Mouse (Mus musculus) lung, postnatal 4 days (tissue): ENCODE measurements around the gene Gm10840.
"Not testable (repeated sequence)": the region's sequence is repeated elsewhere in the genome, so short reads cannot be mapped to it uniquely, and the experiment has no call there.

Experiments
- DNase-seq, 2 experiments: peaks; one replicate each; pipeline ENCODE4 v3.0.0; 2021

Gene Gm10840

DNA sequence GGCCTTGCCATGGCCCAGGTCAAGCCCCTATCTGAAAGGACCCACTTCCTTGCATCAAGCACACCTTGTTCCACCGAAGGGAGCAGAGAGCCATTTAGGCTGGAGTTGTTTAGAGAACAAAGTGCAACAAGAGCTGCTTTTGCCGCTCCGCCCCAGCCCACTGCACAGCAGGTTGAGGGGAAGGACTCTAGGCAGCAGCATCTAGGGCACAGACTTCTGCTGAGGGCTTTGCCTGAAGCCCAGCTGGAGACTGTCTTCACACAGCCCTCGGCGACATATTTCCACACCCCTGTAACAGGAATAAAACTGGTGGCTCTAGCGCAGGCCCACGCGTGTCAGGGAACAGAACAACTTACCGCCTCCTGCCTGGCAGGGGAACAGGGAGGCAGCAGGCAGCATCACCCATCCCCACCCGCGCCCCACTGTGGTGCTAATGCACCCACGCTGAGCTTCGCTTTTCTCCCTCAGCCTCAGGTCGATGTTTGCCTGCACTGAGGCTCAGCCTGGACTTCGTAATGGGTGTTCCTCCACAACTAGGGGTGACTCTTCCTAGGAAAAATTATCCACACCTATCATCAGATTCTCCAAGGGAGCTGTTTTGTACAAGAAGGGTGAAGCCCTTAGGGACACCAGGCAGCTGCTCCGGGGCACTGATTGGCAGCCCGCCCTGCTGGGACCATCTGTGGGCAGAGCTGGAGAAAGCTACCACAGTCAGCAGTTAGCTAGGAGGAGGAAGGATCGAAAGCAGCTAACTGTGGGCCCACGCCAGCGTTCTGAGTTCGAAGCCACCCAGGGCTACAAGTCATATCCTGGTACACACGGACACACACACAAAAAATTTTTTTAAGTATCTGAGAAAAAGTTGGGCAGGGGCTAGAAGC is at the start of gene Gm10840, which contains the start of gene Limd2:
Gene Gm10840 (plus strand): TSS at position 10 of the 881 bp plus-strand sequence.
Gene Limd2 (minus strand): TSS at position 20 of the 881 bp plus-strand sequence.
- DNase-seq, result peak; percentile 68 to 81

DNA sequence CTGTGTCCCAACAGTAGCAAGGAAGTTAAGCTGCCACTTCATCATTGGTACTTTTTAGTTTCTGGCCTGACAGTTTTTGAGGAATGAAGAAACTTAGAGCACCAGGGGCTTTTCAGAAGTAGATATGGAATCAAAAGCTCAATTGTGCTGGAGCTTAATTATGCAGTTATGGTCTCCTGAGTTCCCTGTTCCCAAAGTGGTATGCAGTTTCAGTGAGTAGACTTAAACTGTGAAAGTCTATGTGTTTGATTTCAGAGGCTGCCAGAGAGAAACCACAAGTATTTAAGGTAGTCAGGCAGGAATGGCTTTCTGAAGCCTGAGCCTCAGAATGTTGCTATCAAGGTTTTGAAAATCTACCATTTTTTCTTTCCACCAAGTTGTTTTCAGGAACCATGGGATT is 49.0 kb upstream of the Gm10840 start:
- DNase-seq, result no peak

DNA sequence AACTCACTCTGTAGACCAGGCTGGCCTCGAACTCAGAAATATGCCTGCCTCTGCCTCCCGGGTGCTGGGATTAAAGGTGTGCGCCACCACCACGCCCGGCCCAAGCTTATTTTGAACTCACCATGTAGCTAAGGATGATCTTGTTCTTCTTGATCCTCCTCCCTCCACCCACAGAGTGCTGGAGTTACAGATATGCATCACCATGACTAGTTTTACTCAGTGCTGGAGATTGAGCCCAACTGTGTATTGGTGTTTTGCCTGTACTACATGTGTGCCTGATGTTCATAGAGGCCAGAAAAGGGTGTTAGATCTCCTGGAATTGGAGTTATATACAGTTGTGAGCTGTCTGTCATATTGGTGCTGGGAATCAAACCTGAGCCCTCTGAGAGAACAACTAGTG is 38.4 kb upstream of the Gm10840 start:
- no peak for DNase-seq

DNA sequence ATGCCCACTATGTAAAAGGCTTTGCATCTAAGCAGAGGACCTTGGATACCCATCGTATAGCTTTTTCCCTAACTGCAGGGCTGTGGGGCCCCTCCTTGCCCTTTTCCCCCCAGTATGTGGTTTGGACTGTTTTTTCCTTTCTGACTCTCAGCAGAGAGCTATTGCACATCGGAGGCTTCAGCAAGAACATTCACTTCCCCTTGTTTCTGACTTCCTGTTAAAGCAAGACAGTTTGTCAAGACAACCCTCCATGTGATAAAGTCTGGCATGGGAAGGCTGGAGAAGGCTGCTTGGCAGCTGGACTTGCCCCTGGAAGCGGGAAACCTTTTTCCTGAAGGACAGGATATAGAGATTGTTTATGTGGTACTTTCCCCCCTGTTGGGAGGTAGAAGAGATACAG is 37.9 kb upstream of the Gm10840 start:
- DNase-seq, result peak; percentile 57 to 59

DNA sequence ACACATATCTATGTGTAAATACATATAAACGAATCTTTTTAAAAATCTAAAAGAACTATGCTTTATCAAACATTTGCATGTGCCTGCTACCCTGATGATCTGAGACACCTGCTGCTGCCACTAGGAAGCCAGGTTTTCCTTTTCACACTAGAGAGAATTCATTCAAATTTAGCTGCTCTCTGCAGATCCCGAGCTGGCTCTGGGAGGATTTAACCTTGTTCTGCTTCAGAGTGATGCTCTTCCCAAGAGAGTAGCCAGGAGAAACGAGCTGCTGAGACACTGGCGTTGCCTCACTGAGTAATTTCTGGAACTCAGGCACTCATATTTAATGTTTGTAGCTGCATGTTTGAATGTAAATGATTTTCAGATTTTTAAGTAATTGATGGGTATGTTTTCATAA is 35.9 kb upstream of the Gm10840 start:
- no peak for DNase-seq

DNA sequence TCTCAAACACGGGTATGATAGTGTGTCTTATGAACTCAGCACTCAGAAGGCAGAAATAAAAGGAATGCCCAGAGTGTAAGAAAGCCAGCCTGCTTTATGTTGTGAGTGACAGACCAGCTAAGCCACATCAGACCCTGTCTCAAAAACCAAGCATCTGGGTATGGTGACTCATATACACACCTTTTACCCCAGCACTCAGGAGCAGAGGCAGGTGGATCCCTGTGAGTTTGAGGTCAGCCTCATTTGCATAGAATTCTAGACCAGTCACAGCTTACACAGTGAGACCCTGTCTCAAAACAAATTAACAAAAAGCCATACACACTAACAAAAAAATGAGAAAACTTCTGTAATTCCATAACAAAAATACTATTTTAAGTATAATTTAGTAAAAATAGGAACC is 34.8 kb upstream of the Gm10840 start:
- DNase-seq, result no peak

DNA sequence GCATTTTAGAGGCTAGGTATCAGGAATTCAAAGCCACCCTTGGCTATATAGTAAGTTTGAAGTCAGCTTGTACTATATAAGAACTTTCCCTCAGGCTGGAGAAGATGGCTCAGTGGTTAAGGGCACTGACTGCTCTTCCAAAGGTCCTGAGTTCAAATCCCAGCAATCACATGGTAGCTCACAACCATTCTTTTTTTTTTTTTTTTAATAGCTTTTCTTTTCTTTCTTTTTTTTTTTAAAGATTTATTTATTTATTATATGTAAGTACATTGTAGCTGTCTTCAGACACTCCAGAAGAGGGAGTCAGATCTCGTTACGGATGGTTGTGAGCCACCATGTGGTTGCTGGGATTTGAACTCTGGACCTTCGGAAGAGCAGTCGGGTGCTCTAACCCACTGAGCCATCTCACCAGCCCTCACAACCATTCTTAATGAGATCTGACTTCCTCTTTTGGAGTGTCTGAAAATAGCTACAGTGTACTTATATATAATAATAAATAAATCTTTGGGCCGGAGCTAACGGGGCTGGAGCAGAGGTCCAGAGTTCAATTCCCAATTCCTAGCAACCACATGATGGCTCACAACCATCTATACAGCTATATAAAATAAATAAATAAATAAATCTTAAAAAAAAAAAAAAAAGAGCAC is 33.8 kb upstream of the Gm10840 start:
- DNase-seq, result not testable (repeated sequence)

DNA sequence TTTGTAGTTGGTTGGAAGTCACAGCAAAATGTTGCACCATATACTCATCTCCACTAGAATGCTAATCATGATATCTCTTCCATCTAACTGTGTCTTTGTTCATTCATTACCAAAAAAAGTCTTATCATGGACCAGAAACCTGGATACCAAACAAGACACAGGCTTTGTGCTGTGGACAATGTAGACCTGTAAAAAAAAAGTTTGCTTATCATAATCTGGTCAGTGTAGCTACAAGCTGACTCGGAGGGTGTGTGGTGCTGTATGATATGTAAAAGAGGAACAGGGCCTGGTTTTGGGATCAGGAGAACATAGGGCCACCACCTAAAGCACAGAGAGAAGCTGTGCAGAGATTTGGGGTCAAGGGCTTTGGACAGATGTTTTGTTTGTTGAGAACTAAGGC is 31.2 kb upstream of the Gm10840 start:
- no peak for DNase-seq

DNA sequence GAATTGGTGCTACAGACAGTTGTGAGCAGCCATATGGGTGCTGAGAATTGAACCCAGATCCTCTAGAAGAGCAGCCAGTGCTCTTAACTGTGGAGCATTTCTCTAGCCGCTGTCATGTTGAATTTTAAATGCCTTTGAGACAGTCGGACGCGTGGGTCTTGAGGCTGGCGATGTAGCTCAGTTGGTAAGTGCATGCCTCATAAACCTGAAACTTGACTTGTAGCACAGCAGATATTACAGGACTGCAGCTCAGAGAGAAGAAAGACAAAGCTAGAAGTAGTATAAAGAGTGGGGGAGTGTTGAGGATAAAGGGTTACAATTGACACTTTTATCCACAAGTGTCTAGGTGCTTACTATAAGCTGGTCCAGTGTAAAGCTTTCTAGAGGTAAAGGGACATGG is 28.1 kb upstream of the Gm10840 start:
- no peak for DNase-seq

DNA sequence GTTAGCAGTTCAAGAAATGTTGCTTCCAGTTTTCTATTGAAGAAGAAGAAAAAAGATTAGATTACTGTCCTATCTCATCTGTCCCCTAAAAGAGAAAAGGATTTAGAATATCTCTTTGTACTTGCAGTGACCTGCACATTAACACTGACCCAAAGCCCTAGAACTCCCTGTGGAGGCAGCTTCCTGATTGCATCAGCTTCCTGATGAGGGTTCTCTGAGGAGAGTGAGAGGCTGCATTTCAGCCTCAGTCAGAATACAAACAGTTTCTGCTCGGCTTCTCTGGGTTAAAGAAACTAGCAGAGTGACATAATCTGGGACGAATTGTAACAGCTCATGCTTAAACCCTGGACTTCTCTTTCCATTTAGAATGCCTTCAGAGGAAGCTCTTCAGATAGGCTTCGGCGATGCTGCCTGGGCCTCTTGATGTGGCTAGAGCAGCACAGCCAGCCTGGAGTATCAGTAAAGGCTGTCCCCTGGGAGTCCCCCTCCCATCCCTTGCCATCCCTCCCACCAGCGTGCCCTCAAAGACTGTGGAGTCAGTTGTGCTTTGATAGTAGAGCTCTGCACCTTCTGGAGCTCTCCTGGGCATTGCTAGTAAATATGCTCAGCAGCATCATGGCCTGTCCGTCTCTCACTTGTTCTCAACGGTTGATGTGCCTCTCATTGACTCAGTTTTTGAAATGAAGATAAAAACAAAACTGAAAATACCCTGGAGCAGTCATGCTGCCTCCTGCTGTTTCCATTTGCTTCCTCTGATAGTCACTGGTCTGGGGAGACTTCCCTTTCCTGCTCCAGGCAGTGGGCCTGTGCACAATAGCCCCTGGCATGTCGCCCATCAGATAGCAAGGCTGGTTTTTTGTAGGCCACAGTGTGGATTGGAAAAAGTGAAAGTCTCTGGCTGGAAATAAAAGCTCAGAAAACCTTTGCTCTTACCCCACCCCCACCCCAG is 25.8 kb upstream of the Gm10840 start:
- peak; percentile 90 to 92 for DNase-seq

DNA sequence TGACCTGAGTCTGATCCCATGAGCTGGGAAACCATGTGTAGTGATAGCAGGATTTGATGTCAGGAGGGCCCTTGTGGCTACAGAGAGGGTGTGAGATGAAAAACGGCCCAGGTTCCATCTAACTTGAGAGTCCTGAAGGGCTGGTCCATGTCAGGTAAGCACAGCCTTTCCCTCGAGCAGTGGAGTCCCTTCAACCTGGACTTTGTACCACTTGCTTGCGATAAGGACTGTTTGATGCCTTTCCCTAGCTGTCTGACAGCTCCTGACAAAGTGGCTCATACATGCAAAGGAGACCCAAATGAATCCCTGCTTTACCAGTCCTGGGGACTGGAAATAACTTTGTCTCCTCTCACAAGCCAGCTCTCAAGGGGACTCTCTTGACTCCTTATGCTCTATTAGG is 9.4 kb upstream of the Gm10840 start:
- no peak for DNase-seq

DNA sequence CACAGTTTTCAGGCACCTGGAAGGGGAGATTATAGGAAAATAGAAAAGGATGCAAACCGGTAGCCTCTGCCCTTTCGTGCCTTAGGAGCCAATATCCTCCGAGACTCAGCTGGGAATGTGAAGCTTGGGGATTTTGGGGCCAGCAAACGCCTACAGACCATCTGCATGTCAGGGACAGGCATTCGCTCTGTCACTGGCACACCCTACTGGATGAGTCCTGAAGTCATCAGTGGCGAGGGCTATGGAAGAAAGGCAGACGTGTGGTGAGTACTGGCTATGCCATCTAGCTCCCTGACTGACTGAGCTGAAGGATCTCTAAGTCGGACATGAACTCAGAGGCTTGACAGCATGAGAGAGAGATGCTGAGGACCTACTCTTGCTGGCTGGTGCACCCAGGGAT is 8.5 kb upstream of the Gm10840 start:
- no peak for DNase-seq

DNA sequence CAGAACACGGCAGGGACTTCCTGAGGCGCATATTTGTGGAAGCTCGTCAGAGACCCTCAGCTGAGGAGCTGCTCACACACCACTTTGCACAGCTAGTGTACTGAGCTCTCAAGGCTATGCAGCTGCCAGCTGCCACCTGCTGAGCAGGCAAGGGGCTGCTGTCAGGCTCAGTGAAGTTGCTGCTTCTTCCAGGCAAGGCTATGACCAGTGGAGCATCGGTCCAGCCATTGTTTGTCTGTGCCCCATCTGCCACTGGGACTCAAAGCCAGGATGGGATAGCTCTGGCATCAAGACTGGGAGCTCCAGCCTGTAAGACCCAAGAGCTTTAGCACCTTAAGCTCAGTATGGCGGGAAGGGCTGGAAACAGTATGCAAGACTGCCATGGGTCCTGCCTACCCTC is 6.6 kb upstream of the Gm10840 start:
- no peak for DNase-seq

DNA sequence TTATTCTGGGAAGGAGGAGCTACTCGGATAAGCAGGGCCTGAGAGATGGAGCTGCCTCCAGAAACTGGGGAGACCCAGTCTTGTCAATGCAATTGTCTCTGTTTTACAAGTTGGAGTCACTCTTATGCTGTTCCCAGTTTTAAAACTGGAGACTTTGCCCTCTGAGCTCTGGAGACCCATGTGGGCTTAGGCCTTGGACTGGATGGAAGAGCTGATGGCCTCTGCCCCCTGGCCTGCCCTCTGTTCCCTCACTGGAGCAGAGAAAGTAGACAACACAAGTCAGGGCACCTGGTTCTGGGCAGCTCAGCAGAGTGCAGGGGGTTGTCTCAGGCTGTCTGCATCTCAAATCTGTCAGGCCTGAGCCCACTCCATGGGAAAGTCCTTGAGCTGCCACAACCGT is 5.9 kb upstream of the Gm10840 start:
- DNase-seq, result no peak

DNA sequence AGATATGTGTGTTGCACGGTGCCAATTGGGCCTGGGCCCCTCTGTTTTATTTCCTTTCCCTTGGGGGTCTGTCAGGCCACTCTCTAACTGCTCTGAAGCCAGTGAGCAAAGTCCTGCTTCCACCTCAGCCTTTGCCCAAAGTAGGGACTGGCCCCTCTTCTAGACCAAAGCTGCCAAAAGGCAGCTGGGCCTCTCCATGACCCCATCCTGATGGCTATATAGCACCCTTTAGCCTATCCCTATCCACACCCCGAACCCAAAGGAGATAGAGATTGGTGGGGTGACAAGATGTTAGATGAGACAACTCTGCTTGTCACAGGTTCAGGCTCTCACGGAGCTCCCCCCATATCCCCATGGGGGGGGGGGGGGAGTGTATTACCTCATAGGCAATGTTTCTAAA is 4.9 kb upstream of the Gm10840 start:
- DNase-seq, result no peak

DNA sequence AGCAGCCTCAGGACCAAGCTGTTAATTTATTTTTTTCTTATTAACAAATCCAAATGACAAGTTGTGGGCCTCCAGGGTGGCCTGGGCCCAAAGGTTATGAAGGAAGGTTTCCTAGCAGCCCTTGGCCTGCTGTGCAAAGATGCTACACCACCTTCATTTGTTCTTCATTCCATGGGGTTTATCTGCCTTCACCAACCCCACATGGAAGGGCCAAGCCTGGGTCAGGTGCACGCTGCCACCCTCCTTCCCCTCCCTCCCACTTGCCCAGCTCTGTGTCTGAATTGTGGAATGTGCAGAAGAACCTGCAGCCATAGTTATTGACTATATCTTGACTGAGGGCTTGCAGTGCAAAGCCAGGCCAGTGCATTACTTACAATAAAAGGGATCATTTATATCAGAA is 4.4 kb upstream of the Gm10840 start:
- no peak for DNase-seq

DNA sequence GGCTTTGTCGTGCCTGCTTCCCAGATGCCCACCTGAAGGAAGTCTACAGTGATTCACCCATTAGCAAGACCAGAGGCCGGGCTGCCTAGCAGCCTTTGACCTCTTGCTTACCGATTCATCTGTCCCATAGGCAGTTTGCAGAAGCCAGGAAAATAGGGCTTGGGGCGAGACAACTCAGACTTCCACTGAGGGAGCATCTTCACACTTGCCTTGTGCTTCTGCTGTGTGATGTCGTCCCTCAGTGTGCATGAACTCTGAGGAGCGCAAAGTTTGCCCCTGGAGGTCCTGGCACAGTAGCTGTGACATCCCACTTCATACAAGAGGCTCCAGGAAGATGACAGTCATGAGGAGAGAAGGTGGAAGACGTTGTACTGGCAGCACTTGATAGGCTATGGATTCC is 3.5 kb upstream of the Gm10840 start:
- no peak for DNase-seq

DNA sequence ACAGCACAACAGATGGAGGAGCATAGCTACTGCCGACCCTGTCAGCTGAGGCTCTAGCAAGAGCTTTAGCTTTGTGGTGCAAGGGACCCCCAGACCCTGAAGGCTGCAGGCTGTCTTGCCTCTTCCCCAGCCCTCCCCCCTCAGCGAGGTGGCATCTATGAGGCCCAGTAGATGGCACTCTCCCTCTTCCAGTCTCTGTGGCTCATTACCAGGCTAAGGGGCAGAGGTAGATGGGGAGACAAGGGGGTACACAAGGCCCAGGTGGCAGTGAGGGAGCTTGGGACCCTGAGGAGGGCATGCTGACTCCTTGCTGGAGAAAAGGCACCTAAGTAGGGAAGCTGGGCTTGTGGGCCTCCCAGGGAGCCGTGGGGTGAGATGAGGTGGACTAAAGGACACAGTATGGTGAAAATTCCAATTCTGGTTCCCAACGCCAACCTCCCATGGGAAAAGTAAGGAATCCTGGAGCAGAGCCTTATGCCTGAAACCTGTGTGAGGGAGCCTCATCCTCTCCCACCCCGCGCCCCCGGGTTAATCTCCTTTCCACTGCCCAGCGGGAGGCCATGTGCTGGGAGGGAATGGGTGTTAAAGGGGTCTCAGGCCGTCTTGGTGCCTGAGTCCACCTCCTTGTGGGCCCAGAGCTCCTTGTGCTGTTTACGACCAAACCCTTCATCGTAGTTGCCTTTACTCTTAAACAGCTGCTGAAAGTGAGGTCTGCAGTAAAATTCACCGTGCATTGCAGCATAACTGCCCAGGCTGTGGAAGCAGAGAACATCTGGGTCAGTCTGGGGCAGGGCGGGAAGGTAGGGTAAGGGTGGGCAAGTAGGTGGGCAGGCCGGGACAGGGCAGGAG is 2.3 kb upstream of the Gm10840 start:
- DNase-seq, result peak; percentile 42 to 57

DNA sequence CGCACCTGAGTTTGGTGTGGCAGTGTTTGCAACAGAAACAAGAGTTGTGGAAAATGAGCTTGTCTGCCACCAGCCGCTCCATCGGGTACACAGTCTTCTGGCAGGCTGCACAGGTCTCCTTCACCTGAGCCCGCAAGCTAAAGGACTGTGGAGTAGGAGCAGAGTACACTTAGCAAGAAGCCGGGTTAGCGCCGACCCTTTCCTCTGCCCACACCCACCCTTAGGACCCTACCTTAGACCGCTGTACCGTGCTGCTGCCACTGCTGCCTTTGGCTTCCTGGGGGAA is 1.8 kb upstream of the Gm10840 start:
- no peak for DNase-seq

DNA sequence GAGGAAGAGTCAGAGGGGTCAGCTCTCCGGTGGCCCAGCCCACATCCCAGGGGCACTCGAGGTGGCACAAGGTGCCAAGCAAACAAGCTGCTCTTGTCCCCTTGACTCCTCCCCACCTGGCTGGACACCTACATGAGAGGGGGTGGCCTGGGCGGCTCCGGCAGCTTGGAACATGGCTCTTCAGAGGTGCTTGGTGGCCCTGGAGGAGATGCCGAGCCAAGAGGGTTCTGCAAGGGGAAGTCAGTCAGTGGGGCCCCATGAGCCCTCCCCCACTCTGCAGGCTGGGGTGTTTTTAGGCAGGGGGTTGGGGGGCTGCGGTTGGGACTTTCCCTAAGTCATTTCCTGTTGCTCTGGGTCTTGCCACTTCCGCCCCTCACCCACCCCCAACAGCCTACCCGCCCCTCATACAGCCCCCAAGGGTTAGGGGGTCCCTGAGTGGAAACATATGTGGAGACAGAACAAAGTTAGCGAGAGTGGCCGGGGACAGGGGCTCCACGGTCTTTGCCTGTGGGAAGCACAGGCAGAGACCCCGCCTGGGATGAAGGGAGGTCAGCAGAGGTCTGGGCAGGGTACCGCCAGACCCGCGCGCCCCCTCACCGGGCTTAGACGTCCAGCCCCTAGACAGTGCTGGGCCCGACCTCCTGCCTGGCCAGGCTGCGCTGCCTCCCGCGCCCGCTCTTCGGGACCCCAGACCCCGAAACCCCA is 1.3 kb upstream of the Gm10840 start:
- DNase-seq, result peak; percentile 80 to 92

DNA sequence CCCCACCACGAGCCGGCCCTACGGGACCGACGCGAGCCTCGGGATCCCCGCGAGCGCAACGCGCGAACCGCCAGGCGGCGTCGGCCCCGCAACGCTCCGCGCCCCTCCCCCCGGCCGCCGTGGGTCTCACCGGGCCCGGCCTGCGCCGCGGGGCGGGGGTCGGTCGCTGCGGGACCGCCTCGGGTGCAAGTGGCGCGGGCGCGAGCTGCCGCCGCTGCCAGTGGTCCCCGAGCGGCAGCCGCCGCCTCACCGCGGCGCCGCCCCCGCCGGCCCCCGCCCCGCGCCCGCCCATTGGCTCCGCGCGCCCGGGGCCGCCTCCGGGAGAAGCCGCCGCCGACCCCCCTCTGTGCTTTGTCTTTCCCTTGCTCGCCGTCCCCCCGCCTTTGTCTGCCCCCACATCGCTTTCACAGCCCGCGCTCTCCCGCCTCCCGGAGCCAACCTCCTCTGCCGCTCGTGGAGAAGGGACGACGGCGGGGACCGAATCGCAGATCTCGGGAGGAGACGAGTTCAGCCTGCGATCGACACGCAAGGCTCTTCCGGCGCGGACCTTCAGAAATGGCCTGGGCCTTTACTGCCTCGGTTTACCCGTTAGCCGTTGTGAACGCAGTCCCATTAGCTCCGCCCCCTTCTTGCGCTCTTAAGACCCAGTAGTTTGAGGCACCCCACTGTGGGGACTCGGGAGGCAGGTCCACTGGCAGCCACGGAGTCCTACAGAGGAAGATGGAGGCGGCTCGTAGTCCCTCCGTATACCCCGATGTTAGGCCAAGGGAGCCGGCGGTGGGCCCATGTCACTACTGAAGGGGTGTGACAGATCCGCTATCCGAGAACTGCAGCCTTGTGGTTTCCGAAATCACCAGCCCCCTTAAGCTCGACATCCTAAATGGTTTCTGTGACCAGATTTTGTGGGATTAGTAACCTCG is 469 bp upstream of the Gm10840 start:
- peak; percentile 86 to 92 for DNase-seq
